Mouse (Mus musculus): ENCODE measurements at regions not wholly inside any gene's neighbourhood (a gene's known extent, or its start where the extent isn't known, plus 50 kb on each side); places are given as distances from the start of the nearest gene placed in this dataset.

GRCm38 (mm10) chr7:113105359-113105758, 101.9 kb upstream of the Arntl start:
- H3K27me3 ChIP-seq, result no peaks in the 10 kb centered on the region
- no peak overlapping the region for H3K4me2 ChIP-seq (replicated peaks)
- no peaks in the 10 kb centered on the region for H3K36me3 ChIP-seq
- no peak overlapping the region for H3K4me3 ChIP-seq
- no peak for ATAC-seq (replicated peaks)
- H3K4me1 ChIP-seq, result no peaks in the 10 kb centered on the region
- WGBS, result 48% methylated on average over 1 of the region's 1 CpGs
- H3K9ac ChIP-seq (replicated peaks), result no peak overlapping the region
- no peak overlapping the region for H3K27ac ChIP-seq (replicated peaks)
- no peaks in the 10 kb centered on the region for H3K9me3 ChIP-seq

- Histone ChIP-seq H3K4me3 (no peak overlapping the region), H3K4me1 (no peaks in the 10 kb centered on the region)
- 69% methylated on average over 7 of the region's 7 CpGs for WGBS
Observed at GRCm38 (mm10) chr7:113106731-113107130, 100.5 kb upstream of the Arntl start.

GRCm38 (mm10) chr7:113107965-113108364, 99.3 kb upstream of the Arntl start:
- Histone ChIP-seq H3K9me3 (no peaks in the 10 kb centered on the region), H3K27ac (replicated peaks) (no peak overlapping the region), H3K4me1 (no peaks in the 10 kb centered on the region), H3K4me2 (replicated peaks) (no peak overlapping the region), H3K27me3 (no peaks in the 10 kb centered on the region), H3K36me3 (no peaks in the 10 kb centered on the region), H3K9ac (replicated peaks) (no peak overlapping the region), H3K4me3 (no peak overlapping the region)
- WGBS, result 87% methylated on average over 5 of the region's 5 CpGs
- no peak for ATAC-seq (replicated peaks)

More at GRCm38 (mm10) chr7:113106731-113107130, 100.5 kb upstream of the Arntl start:
- Histone ChIP-seq H3K27me3 (no peaks in the 10 kb centered on the region), H3K36me3 (no peaks in the 10 kb centered on the region), H3K9ac (replicated peaks) (no peak overlapping the region), H3K4me2 (replicated peaks) (no peak overlapping the region), H3K27ac (replicated peaks) (no peak overlapping the region), H3K9me3 (no peaks in the 10 kb centered on the region)
- ATAC-seq (replicated peaks), result no peak

- no peaks in the 10 kb centered on the region for H3K36me3 ChIP-seq
- H3K9me3 ChIP-seq, result no peaks in the 10 kb centered on the region
- H3K27ac ChIP-seq (replicated peaks), result no peak overlapping the region
- H3K27me3 ChIP-seq, result no peaks in the 10 kb centered on the region
- no peak for ATAC-seq (replicated peaks)
- H3K9ac ChIP-seq (replicated peaks), result no peak overlapping the region
- 88% methylated on average over 7 of the region's 7 CpGs for WGBS
- no peak overlapping the region for H3K4me2 ChIP-seq (replicated peaks)
- H3K4me3 ChIP-seq, result no peak overlapping the region
- no peaks in the 10 kb centered on the region for H3K4me1 ChIP-seq
Observed at GRCm38 (mm10) chr7:113108442-113109000, 98.7 kb upstream of the Arntl start.

- Histone ChIP-seq H3K27me3 (no peaks in the 10 kb centered on the region), H3K36me3 (no peaks in the 10 kb centered on the region), H3K9me3 (no peaks in the 10 kb centered on the region), H3K4me1 (no peaks in the 10 kb centered on the region), H3K27ac (replicated peaks) (no peak overlapping the region), H3K9ac (replicated peaks) (no peak overlapping the region), H3K4me2 (replicated peaks) (no peak overlapping the region), H3K4me3 (no peak overlapping the region)
- no peak for ATAC-seq (replicated peaks)
Observed at GRCm38 (mm10) chr7:113109481-113109880, 97.8 kb upstream of the Arntl start.

- 80% methylated on average over 7 of the region's 7 CpGs for WGBS
- H3K4me2 ChIP-seq (replicated peaks), result no peak overlapping the region
- H3K27me3 ChIP-seq, result no peaks in the 10 kb centered on the region
- no peak overlapping the region for H3K27ac ChIP-seq (replicated peaks)
- no peak overlapping the region for H3K9ac ChIP-seq (replicated peaks)
- H3K4me3 ChIP-seq, result no peak overlapping the region
- H3K36me3 ChIP-seq, result no peaks in the 10 kb centered on the region
- no peaks in the 10 kb centered on the region for H3K9me3 ChIP-seq
- no peak for ATAC-seq (replicated peaks)
- H3K4me1 ChIP-seq, result no peaks in the 10 kb centered on the region
Observed at GRCm38 (mm10) chr7:113110867-113111508, 96.3 kb upstream of the Arntl start.

- Histone ChIP-seq H3K27ac (replicated peaks) (no peak overlapping the region), H3K9ac (replicated peaks) (no peak overlapping the region), H3K4me3 (no peak overlapping the region), H3K27me3 (no peaks in the 10 kb centered on the region), H3K4me1 (no peaks in the 10 kb centered on the region), H3K4me2 (replicated peaks) (no peak overlapping the region), H3K9me3 (no peaks in the 10 kb centered on the region), H3K36me3 (no peaks in the 10 kb centered on the region)
- no peak for ATAC-seq (replicated peaks)
- 78% methylated on average over 10 of the region's 10 CpGs for WGBS
Observed at GRCm38 (mm10) chr7:113113266-113113893, 93.9 kb upstream of the Arntl start.

- H3K4me3 ChIP-seq, result no peak overlapping the region
- H3K4me1 ChIP-seq, result peaks cover 5% of the 10 kb centered on the region; the same call in 1 of the 2 replicates
- H3K9me3 ChIP-seq, result no peaks in the 10 kb centered on the region
- no peak for ATAC-seq (replicated peaks)
- H3K27ac ChIP-seq (replicated peaks), result no peak overlapping the region
- no peak overlapping the region for H3K9ac ChIP-seq (replicated peaks)
- no peak overlapping the region for H3K4me2 ChIP-seq (replicated peaks)
- 82% methylated on average over 4 of the region's 4 CpGs for WGBS
- H3K27me3 ChIP-seq, result no peaks in the 10 kb centered on the region
- H3K36me3 ChIP-seq, result no peaks in the 10 kb centered on the region
Observed at GRCm38 (mm10) chr7:113117599-113117998, 89.7 kb upstream of the Arntl start.

- 51% methylated on average over 6 of the region's 6 CpGs for WGBS
- Histone ChIP-seq H3K27ac (replicated peaks) (no peak overlapping the region), H3K4me2 (replicated peaks) (no peak overlapping the region), H3K4me3 (no peak overlapping the region), H3K9me3 (no peaks in the 10 kb centered on the region), H3K4me1 (peaks cover 5% of the 10 kb centered on the region; the same call in 1 of the 2 replicates), H3K9ac (replicated peaks) (no peak overlapping the region), H3K36me3 (no peaks in the 10 kb centered on the region), H3K27me3 (no peaks in the 10 kb centered on the region)
- no peak for ATAC-seq (replicated peaks)
Observed at GRCm38 (mm10) chr7:113121911-113122319, 85.3 kb upstream of the Arntl start.

GRCm38 (mm10) chr7:113126010-113126409, 81.3 kb upstream of the Arntl start:
- Histone ChIP-seq H3K9me3 (no peaks in the 10 kb centered on the region), H3K4me1 (peaks cover 7% of the 10 kb centered on the region), H3K36me3 (no peaks in the 10 kb centered on the region), H3K4me3 (no peak overlapping the region), H3K27ac (replicated peaks) (no peak overlapping the region), H3K9ac (replicated peaks) (no peak overlapping the region), H3K27me3 (no peaks in the 10 kb centered on the region), H3K4me2 (replicated peaks) (no peak overlapping the region)
- ATAC-seq (replicated peaks), result no peak
- 44% methylated on average over 1 of the region's 1 CpGs for WGBS

GRCm38 (mm10) chr7:113130552-113130951, 76.7 kb upstream of the Arntl start:
- no peaks in the 10 kb centered on the region for H3K9me3 ChIP-seq
- no peak overlapping the region for H3K9ac ChIP-seq (replicated peaks)
- ATAC-seq (replicated peaks), result no peak
- H3K4me2 ChIP-seq (replicated peaks), result no peak overlapping the region
- H3K27ac ChIP-seq (replicated peaks), result no peak overlapping the region; the same call in 1 of the 2 replicates
- 54% methylated on average over 6 of the region's 6 CpGs for WGBS
- no peak overlapping the region for H3K4me3 ChIP-seq
- H3K27me3 ChIP-seq, result no peaks in the 10 kb centered on the region
- no peaks in the 10 kb centered on the region for H3K36me3 ChIP-seq
- peaks cover 5% of the 10 kb centered on the region; the same call in 1 of the 2 replicates for H3K4me1 ChIP-seq

- no peak for ATAC-seq (replicated peaks)
- WGBS, result 3% methylated on average over 6 of the region's 6 CpGs
- Histone ChIP-seq H3K4me3 (no peak overlapping the region), H3K4me1 (peaks cover 5% of the 10 kb centered on the region; the same call in 1 of the 2 replicates), H3K9me3 (no peaks in the 10 kb centered on the region), H3K4me2 (replicated peaks) (no peak overlapping the region), H3K27ac (replicated peaks) (no peak overlapping the region), H3K27me3 (no peaks in the 10 kb centered on the region), H3K36me3 (no peaks in the 10 kb centered on the region), H3K9ac (replicated peaks) (no peak overlapping the region)
Observed at GRCm38 (mm10) chr7:113131945-113132538, 75.2 kb upstream of the Arntl start.

Data from forebrain, embryonic 15.5 days (tissue).